Mouse (Mus musculus) G1E (cell line): ENCODE results near the gene Ssh2. TPM values are rescaled to one million over a fixed set of nuclear protein-coding genes. Genes with fewer than 3 reads are reported as not detected.

Source experiments
- ATAC-seq: 2 replicates; pipeline ENCODE4 v1.8.0; 2016; ENCODE audit warnings: mild to moderate bottlenecking; ENCODE audit not compliant: insufficient number of reproducible peaks, poor library complexity, low FRiP score, severe bottlenecking; ENCODE audit errors: extremely low read depth
- DNase-seq: peaks from one replicate; pipeline ENCODE4 v3.0.0; 2012; ENCODE audit warnings: low spot score
- H3K27me3 ChIP-seq: 2 replicates; pipeline ENCODE4 v1.6.1; 2012; ENCODE audit warnings: mild to moderate bottlenecking, low read length, inconsistent platforms; ENCODE audit not compliant: insufficient read depth
- H3K36me3 ChIP-seq: replicated peaks from 2 replicates; pipeline ENCODE3; 2012; ENCODE audit warnings: mild to moderate bottlenecking, inconsistent platforms
- H3K4me1 ChIP-seq: 2 replicates; pipeline ENCODE4 v1.6.1; 2012; ENCODE audit warnings: low read depth, low read length, inconsistent platforms, mixed read lengths; ENCODE audit not compliant: insufficient read depth
- H3K4me3 ChIP-seq: 2 replicates; pipeline ENCODE4 v1.5.1; 2012; ENCODE audit warnings: low read depth, mild to moderate bottlenecking, inconsistent platforms, low read length, moderate library complexity, mixed read lengths
- H3K9me3 ChIP-seq: replicated peaks from 2 replicates; pipeline ENCODE4 v1.6.1; 2012; ENCODE audit warnings: inconsistent platforms
- CTCF ChIP-seq: IDR thresholded peaks from 2 replicates; pipeline ENCODE4 v1.5.1; 2012; ENCODE audit warnings: low read depth, low read length, inconsistent platforms, mixed read lengths
- GATA1 ChIP-seq: IDR thresholded peaks from 2 replicates; pipeline ENCODE4 v1.6.1; 2012; ENCODE audit warnings: borderline replicate concordance, low read length, inconsistent platforms, mixed read lengths
- GATA2 ChIP-seq: IDR thresholded peaks from 2 replicates; pipeline ENCODE4 v1.6.1; 2012; ENCODE audit warnings: low read depth, low read length, inconsistent platforms, borderline replicate concordance
- POLR2AphosphoS5 ChIP-seq: IDR thresholded peaks from 2 replicates; pipeline ENCODE4 v1.6.1; 2012; ENCODE audit warnings: low read depth, low read length, inconsistent platforms; ENCODE audit not compliant: insufficient replicate concordance
- TAL1 ChIP-seq: conservative IDR thresholded peaks from 2 replicates; pipeline ENCODE4 v1.6.1; 2012; ENCODE audit warnings: low read depth, low read length, inconsistent platforms, mixed read lengths
- polyA plus RNA-seq: library from polyadenylated mRNA; stranded (reverse); fragments of >175 nt; gene quantifications from 2 replicates; pipeline ENCODE4 v1.2.3, GENCODE M21; 2012
- total RNA-seq, 2 experiments: library from RNA; stranded (forward) in 1 of 2; stranded (reverse) in 1 of 2; fragments of 200-1000 nt in 1 of 2; fragments of >200 nt in 1 of 2; fragmentation: Nextera tagmentation in 1 of 2; gene quantifications; 2 replicates each; pipeline ENCODE4 v1.2.3; 2014 to 2017

Ssh2 gene
- total and polyA plus RNA-seq, 3 experiments, result 15.1 to 34.6 (median 25.0) TPM

- no peak for TF ChIP-seq POLR2AphosphoS5
- TF ChIP-seq TAL1, result no peak
- no peak for TF ChIP-seq GATA1
- TF ChIP-seq GATA2, result no peak
- TF ChIP-seq CTCF, result no peak
- no peaks in the 10 kb centered on the region for H3K36me3 ChIP-seq
- H3K4me1 ChIP-seq, result peaks cover 13% of the 10 kb centered on the region
- H3K4me3 ChIP-seq, result no peak overlapping the region
- H3K9me3 ChIP-seq, result 0 out of 2 replicates have a peak, but pooled peaks cover 5% of the 10 kb centered on the region
- DNase-seq (no peak), ATAC-seq (no peak)
- H3K27me3 ChIP-seq, result peaks cover 72% of the 10 kb centered on the region
Observed at GRCm38 (mm10) chr11:77485229-77485628, 269.1 kb downstream of the Ssh2 start.

GRCm38 (mm10) chr11:77486798-77487197 is 270.7 kb downstream of the Ssh2 start:
- Histone ChIP-seq H3K27me3 (peaks cover 76% of the 10 kb centered on the region), H3K4me3 (no peak overlapping the region), H3K36me3 (no peaks in the 10 kb centered on the region), H3K9me3 (0 out of 2 replicates have a peak, but pooled peaks cover 5% of the 10 kb centered on the region), H3K4me1 (peaks cover 24% of the 10 kb centered on the region)
- DNase-seq (no peak), ATAC-seq (no peak)
- TF ChIP-seq TAL1 (no peak), CTCF (no peak), GATA2 (no peak), GATA1 (no peak), POLR2AphosphoS5 (no peak)

- Histone ChIP-seq H3K4me3 (peak overlapping the region; percentile 69), H3K9me3 (0 out of 2 replicates have a peak, but pooled peaks cover 5% of the 10 kb centered on the region), H3K27me3 (peaks cover 60% of the 10 kb centered on the region), H3K4me1 (peaks cover 40% of the 10 kb centered on the region), H3K36me3 (no peaks in the 10 kb centered on the region)
- no peak for ATAC-seq
- no peak for TF ChIP-seq POLR2AphosphoS5
- no peak for TF ChIP-seq GATA2
- TF ChIP-seq GATA1, result no peak
- no peak for TF ChIP-seq CTCF
- no peak for TF ChIP-seq TAL1
- no peak for DNase-seq
Observed at GRCm38 (mm10) chr11:77488771-77489581, 272.9 kb downstream of the Ssh2 start.

- H3K4me3 ChIP-seq, result peak within 1 kb of the TSS; percentile 69
- H3K4me1 ChIP-seq, result peaks cover 48% of the 10 kb centered on the region
- no peak for DNase-seq
- H3K36me3 ChIP-seq, result peaks cover under 1% of the 10 kb centered on the region
- H3K9me3 ChIP-seq, result 0 out of 2 replicates have a peak, but pooled peaks cover 5% of the 10 kb centered on the region
- ATAC-seq, result no peak
- H3K27me3 ChIP-seq, result peaks cover 58% of the 10 kb centered on the region
- TF ChIP-seq TAL1 (no peak), GATA1 (no peak), POLR2AphosphoS5 (no peak), GATA2 (no peak), CTCF (no peak)
Observed at GRCm38 (mm10) chr11:77489591-77490235, 273.6 kb downstream of the Ssh2 start, which contains the start of gene Ankrd13b. Ankrd13b (minus strand) TSS chr11:77489678.

GRCm38 (mm10) chr11:77490451-77490850 is 274.4 kb downstream of the Ssh2 start:
- ATAC-seq (no peak), DNase-seq (no peak)
- H3K4me1 ChIP-seq, result peaks cover 55% of the 10 kb centered on the region
- H3K36me3 ChIP-seq, result peaks cover 7% of the 10 kb centered on the region
- TF ChIP-seq GATA2 (no peak), TAL1 (no peak), GATA1 (no peak)
- H3K9me3 ChIP-seq, result 0 out of 2 replicates have a peak, but pooled peaks cover 5% of the 10 kb centered on the region
- H3K4me3 ChIP-seq, result no peak overlapping the region
- peaks cover 53% of the 10 kb centered on the region for H3K27me3 ChIP-seq

GRCm38 (mm10) chr11:77491123-77491501 is 275.0 kb downstream of the Ssh2 start:
- 0 out of 2 replicates have a peak, but pooled peaks cover 5% of the 10 kb centered on the region for H3K9me3 ChIP-seq
- TF ChIP-seq CTCF (peak; percentile 82), TAL1 (no peak)
- H3K4me3 ChIP-seq, result peak overlapping the region; percentile 94; the same call in 1 of the 2 replicates
- ATAC-seq (peak; percentile 55), DNase-seq (peak; percentile 85)
- peaks cover 11% of the 10 kb centered on the region for H3K36me3 ChIP-seq
- peaks cover 46% of the 10 kb centered on the region for H3K27me3 ChIP-seq
- peaks cover 61% of the 10 kb centered on the region for H3K4me1 ChIP-seq
